Mouse (Mus musculus): Measurements from ENCODE around the gene BC005537. TPM values are rescaled to one million over a fixed set of nuclear protein-coding genes. Genes with fewer than 3 reads are reported as not detected.
"Not testable (repeated sequence)": the region's sequence is repeated elsewhere in the genome, so short reads cannot be mapped to it uniquely, and the experiment has no call there.

Gene BC005537
- polyA plus RNA-seq (2016; fragmentation: Nextera tagmentation; extraction: Ambion mirVana) = 16.5 and 20.8 TPM in 2 replicates

DNA sequence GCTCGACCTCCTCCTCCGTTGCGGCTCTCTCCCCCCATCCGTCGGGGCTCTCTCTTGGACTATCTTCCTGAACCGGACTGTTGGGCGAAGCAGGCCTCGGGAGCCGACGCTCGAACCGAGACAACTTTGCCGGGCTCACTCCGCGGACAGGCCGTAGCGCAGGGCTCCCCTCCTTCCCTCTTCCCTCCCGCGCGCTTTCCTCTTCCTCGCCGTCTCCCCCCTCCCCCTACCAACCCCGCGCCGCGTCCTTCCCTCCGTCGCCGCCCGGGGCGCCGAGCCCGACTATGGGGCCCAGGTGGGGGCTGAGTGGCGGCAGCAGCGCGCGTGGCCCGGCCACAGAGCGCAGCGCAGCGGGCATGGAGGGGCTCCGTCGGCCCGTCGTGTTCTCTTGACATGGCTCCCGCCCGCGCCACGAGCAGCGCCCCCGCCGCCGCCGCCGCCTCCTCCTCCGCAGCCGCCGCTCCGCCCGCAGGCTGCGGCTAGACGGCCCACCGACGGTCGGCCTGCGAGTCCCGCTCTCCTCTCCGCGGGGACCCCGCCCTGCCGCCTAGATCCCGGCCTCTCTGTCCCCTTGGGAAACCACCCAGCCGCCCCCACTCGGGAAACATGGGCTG is at the start of gene BC005537:
BC005537 (plus strand) TSS at position 350 of the 614 bp plus-strand sequence.
- H3K4me1 ChIP-seq = peaks cover 19% of the 10 kb centered on the region
- peak; percentile 68; the same call in 1 of the 2 replicates for ATAC-seq (ENCODE audit: low FRiP score)
- peak within 1 kb of the TSS; percentile 73 for H3K4me2 ChIP-seq (replicated peaks)
- 0 out of 2 replicates have a peak, but pooled peaks cover 11% of the 10 kb centered on the region for H3K36me3 ChIP-seq
- H3K9ac ChIP-seq = peak within 1 kb of the TSS; percentile 97
- no peaks in the 10 kb centered on the region for H3K27me3 ChIP-seq
- under 1% methylated on average over 53 of the region's 74 CpGs for WGBS
- H3K27ac ChIP-seq = peak within 1 kb of the TSS; percentile 97
- peak within 1 kb of the TSS; percentile 97 for H3K4me3 ChIP-seq
- no peaks in the 10 kb centered on the region for H3K9me3 ChIP-seq (replicated peaks)

DNA sequence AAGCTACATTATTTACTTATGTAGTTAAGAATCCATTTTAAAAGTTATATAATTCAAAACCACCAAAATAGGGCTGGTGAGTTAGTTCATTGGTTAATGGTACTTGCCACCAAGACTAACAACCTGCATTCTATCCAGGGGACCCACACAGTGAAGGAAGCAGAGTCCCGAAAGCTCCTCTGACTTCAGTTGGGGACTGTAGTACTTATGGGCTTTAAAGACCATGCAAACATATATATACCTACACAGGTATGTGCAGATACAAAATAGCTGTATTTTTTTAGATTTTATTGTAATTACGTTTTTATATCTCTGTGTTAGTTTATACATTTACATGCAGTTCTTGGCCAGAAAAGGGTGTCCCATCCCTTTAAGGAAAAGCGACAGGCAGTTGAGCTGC is 44.7 kb upstream of the BC005537 start:
- no peak overlapping the region for H3K4me3 ChIP-seq
- 0 out of 2 replicates have a peak, but pooled peaks cover 20% of the 10 kb centered on the region for H3K36me3 ChIP-seq
- no peaks in the 10 kb centered on the region for H3K27me3 ChIP-seq
- H3K9ac ChIP-seq = no peak overlapping the region
- H3K4me2 ChIP-seq (replicated peaks) = no peak overlapping the region
- WGBS = 95% methylated on average over 3 of the region's 3 CpGs
- no peaks in the 10 kb centered on the region for H3K9me3 ChIP-seq (replicated peaks)
- peaks cover 8% of the 10 kb centered on the region; the same call in 1 of the 2 replicates for H3K4me1 ChIP-seq
- ATAC-seq (ENCODE audit: low FRiP score) = no peak
- H3K27ac ChIP-seq = no peak overlapping the region

DNA sequence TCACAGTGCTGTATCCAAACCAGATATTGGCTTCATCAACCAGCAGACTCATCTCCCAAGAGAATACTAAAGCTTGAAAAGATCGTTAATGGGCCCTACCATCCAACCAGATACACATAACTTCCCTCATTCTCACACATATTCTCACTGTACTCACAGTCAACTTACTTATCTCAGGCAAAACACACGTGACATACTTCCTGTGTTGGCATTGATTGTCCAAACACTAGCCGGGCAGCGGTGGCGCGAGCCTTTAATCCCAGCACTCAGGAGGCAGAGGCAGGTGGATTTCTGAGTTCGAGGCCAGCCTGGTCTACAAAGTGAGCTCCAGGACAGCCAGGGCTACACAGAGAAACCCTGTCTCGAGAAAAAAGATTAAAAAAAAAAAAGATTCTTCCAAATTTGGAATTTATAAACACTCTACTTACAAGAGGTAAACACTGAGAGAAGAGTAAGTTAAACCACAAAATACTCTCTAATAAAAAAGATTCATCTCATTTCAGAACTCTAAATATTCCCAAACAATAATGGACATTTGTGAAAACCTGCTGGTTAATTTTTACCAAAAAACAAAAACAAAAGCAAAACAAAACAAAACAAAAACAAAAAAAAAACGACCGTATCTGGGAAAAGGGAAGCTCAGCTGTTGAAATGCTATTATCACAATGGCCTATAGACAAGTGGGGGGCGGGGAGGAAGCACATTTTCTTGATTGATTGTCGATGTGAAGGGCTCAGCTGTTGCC is 43.5 kb upstream of the BC005537 start:
- H3K36me3 ChIP-seq = 0 out of 2 replicates have a peak, but pooled peaks cover 20% of the 10 kb centered on the region
- H3K4me2 ChIP-seq (replicated peaks) = no peak overlapping the region
- no peak overlapping the region for H3K4me3 ChIP-seq
- no peaks in the 10 kb centered on the region for H3K9me3 ChIP-seq (replicated peaks)
- H3K9ac ChIP-seq = no peak overlapping the region
- no peak overlapping the region for H3K27ac ChIP-seq
- ATAC-seq (ENCODE audit: low FRiP score) = no peak
- peaks cover 10% of the 10 kb centered on the region for H3K4me1 ChIP-seq
- WGBS = 89% methylated on average over 12 of the region's 12 CpGs
- H3K27me3 ChIP-seq = no peaks in the 10 kb centered on the region

DNA sequence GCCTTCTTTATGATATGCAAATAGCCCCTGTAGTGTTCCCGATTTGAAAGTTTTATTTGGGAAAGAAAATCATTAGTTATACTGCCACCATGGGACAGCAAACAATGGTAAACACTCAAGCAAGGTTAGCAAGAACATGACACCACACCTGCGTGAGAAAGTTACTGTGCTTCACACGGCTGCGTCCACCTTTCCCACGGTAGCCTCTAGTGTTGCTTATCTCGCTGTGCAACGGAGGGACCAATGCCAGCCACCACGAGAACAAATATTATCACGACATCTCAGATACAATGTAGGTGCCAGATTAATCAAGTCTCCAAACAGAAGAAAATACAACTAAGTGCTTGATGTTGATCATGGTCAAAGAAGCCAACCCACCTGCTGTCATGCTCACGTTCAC is 42.0 kb upstream of the BC005537 start:
- H3K27me3 ChIP-seq = no peaks in the 10 kb centered on the region
- H3K36me3 ChIP-seq = 0 out of 2 replicates have a peak, but pooled peaks cover 16% of the 10 kb centered on the region
- no peak overlapping the region for H3K4me2 ChIP-seq (replicated peaks)
- H3K27ac ChIP-seq = no peak overlapping the region
- WGBS = 95% methylated on average over 10 of the region's 10 CpGs
- H3K4me1 ChIP-seq = peaks cover 10% of the 10 kb centered on the region
- no peak overlapping the region for H3K4me3 ChIP-seq
- H3K9ac ChIP-seq = no peak overlapping the region
- H3K9me3 ChIP-seq (replicated peaks) = no peaks in the 10 kb centered on the region
- ATAC-seq (ENCODE audit: low FRiP score) = no peak

DNA sequence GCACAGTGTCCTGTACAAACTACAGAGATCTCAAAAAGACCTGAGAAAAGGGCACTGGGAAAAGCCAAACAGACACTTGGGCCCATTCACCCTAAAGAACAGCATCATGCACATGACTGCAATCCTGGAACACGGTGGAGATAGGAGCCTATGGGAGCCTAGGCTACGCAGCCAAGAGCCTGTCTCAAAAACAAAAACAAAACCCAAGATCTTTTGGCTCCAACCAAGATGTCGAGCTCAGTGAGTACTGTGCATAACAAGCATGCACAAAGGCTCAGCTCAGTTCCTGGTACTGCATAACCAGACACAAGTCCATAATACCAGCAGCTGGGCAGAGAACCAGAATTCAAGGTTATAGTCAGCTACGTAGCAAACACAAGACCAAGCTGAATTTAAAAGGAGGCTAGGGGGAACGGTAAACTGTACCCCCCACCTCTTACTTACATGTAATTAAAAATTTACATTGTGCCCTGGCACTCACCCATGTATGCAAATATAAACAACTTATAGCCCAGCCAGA is 41.0 kb upstream of the BC005537 start:
- H3K4me2 ChIP-seq (replicated peaks) = peak overlapping the region; percentile 72
- 0 out of 2 replicates have a peak, but pooled peaks cover 9% of the 10 kb centered on the region for H3K36me3 ChIP-seq
- peak overlapping the region; percentile 69; the same call in 1 of the 2 replicates for H3K9ac ChIP-seq
- WGBS = 73% methylated on average over 5 of the region's 5 CpGs
- no peaks in the 10 kb centered on the region for H3K9me3 ChIP-seq (replicated peaks)
- no peak for ATAC-seq (ENCODE audit: low FRiP score)
- H3K4me1 ChIP-seq = peaks cover 10% of the 10 kb centered on the region
- peak overlapping the region; percentile 97 for H3K4me3 ChIP-seq
- no peaks in the 10 kb centered on the region for H3K27me3 ChIP-seq
- H3K27ac ChIP-seq = no peak overlapping the region

DNA sequence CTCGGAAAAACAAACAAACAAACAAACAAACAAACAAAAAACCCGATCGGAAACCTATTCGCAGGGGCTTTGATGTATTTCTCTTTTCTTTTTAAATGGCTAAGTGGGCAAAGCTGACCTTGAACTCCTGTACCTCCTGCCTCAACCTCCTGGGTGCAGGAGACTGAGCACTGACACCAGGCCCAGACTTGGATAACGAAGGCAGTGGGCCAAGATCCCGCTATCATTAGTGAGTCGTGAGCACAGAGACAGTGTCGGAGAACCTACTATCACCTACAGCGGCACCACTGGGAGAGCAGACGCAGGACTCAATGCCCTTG is 40.4 kb upstream of the BC005537 start:
- H3K4me1 ChIP-seq = peaks cover 10% of the 10 kb centered on the region
- H3K27me3 ChIP-seq = no peaks in the 10 kb centered on the region
- peak overlapping the region; percentile 97 for H3K4me3 ChIP-seq
- peak overlapping the region; percentile 72 for H3K4me2 ChIP-seq (replicated peaks)
- H3K9me3 ChIP-seq (replicated peaks) = no peaks in the 10 kb centered on the region
- 0 out of 2 replicates have a peak, but pooled peaks cover 6% of the 10 kb centered on the region for H3K36me3 ChIP-seq
- peak overlapping the region; percentile 69 for H3K9ac ChIP-seq
- WGBS = 7% methylated on average over 10 of the region's 10 CpGs
- H3K27ac ChIP-seq = peak overlapping the region; percentile 81; the same call in 1 of the 2 replicates
- no peak for ATAC-seq (ENCODE audit: low FRiP score)

DNA sequence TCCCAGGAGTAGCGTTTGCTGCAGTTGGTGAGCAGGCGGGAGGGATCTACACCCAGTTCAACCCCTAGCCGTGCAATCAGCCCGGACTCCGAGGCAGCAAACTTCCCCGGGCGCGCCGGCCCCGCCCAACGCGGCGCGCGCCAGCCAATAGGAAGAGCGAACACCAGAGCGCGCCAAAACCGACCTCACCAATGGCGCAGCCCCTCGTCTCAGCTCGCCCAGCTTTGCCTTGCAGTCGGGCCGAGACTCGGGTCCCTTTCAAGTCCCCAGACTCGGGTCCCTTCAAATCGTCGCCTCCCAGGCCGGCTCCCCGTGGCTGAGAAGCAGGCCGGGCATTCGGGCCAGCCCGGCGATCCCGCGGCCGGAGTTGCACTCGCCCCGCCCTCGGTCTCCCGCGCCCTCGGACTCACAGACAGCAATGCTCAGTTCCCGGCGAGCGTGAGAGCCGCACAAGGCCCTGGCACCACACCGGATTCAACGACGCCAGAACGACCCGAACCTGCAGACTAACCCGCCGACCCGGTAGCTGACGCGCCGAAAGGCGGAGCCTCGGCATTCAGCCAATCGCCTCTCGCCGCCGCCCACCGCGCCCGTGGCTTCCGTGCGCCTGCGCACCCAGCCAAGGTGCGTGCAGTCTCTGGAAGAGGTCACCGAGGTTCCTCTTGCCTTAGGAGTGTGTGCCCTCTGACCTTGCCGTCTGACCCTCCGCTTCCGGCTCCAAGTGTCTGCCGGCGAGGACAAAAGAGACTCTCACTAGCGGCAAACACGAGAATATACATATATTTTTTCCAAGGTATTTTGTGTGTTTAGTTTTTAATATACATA is 39.8 kb upstream of the BC005537 start, which contains the start of gene Gmnn:
Gmnn (minus strand) TSS at position 521 of the 825 bp plus-strand sequence.
- peak within 1 kb of the TSS; percentile 72 for H3K4me2 ChIP-seq (replicated peaks)
- H3K27ac ChIP-seq = peak within 1 kb of the TSS; percentile 81
- H3K4me3 ChIP-seq = peak within 1 kb of the TSS; percentile 97
- peak within 1 kb of the TSS; percentile 69 for H3K9ac ChIP-seq
- under 1% methylated on average over 79 of the region's 79 CpGs for WGBS
- ATAC-seq (ENCODE audit: low FRiP score) = peak; percentile 99
- no peaks in the 10 kb centered on the region for H3K27me3 ChIP-seq
- H3K9me3 ChIP-seq (replicated peaks) = no peaks in the 10 kb centered on the region
- peaks cover 10% of the 10 kb centered on the region for H3K4me1 ChIP-seq
- 0 out of 2 replicates have a peak, but pooled peaks cover 6% of the 10 kb centered on the region for H3K36me3 ChIP-seq

DNA sequence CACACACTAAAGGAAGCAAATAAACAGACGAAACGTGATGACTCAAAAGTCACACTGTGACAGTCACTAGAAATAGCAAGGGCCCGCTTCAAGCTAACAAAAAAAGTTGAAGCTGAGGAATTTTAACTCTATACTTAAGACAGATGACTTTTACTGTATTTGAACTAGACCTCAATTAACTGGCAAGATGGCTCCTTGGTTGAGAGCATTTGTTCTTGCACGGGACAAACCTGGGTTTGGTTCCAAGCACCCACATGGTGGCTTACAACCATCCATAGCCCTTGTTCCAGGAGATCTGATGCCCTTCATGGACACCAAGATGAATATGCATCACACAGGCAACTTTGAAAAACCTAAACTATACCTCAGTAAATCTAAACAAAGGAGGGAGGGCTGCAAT is 39.2 kb upstream of the BC005537 start:
- Histone ChIP-seq H3K4me3 (peak overlapping the region; percentile 97), H3K27me3 (no peaks in the 10 kb centered on the region), H3K4me1 (peaks cover 10% of the 10 kb centered on the region), H3K36me3 (0 out of 2 replicates have a peak, but pooled peaks cover 6% of the 10 kb centered on the region), H3K4me2 (replicated peaks) (peak overlapping the region; percentile 72), H3K27ac (no peak overlapping the region), H3K9me3 (replicated peaks) (no peaks in the 10 kb centered on the region), H3K9ac (no peak overlapping the region)
- 35% methylated on average over 4 of the region's 4 CpGs for WGBS
- no peak for ATAC-seq (ENCODE audit: low FRiP score)

DNA sequence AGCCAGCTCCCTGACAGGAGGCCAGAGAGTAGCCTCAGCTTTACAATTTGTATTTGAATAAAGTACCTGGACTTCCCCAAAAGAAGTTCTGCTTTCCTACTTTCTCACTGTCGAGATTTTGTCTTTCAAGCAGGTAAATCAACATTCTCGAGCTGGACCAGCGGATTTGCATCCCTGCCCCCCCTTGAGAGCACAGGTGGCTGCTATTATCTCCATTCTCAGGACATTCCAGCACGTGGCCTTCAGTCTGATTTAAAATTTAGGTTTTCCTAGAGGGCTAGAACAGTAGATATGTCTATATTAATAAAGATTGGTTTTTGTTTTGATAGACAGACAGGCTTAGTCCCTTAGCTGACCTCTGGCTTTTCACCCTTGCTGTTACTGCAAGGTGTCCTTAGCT is 33.6 kb upstream of the BC005537 start:
- H3K9ac ChIP-seq; H3K9me3 ChIP-seq (replicated peaks); H3K4me2 ChIP-seq (replicated peaks); H3K4me1 ChIP-seq; H3K4me3 ChIP-seq; H3K27ac ChIP-seq; ATAC-seq (ENCODE audit: low FRiP score); H3K27me3 ChIP-seq; H3K36me3 ChIP-seq: not testable (repeated sequence)
- 70% methylated on average over 4 of the region's 4 CpGs for WGBS

DNA sequence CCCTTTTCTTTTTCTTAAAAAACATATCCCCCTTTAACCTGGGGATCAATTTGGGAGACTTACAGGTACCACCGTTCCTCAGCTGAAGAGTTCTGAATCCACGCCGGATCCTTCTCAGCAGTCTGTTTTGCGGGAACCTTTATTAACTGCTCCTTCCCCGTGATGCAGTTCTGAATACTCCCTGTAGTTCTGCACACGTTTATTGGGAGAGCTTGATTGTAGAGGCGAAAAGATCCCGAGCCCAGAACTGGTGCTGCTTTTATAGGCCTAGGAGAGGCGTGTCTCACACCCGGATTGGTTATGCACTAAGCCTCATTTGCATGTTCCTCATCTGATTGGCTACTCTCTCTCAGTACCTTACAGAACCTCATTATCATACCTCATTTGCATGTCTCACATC is 30.0 kb upstream of the BC005537 start:
- H3K9me3 ChIP-seq (replicated peaks); H3K9ac ChIP-seq; ATAC-seq (ENCODE audit: low FRiP score); H3K36me3 ChIP-seq; H3K27me3 ChIP-seq; H3K4me1 ChIP-seq; H3K4me2 ChIP-seq (replicated peaks); H3K4me3 ChIP-seq; H3K27ac ChIP-seq: not testable (repeated sequence)
- 93% methylated on average over 10 of the region's 10 CpGs for WGBS

DNA sequence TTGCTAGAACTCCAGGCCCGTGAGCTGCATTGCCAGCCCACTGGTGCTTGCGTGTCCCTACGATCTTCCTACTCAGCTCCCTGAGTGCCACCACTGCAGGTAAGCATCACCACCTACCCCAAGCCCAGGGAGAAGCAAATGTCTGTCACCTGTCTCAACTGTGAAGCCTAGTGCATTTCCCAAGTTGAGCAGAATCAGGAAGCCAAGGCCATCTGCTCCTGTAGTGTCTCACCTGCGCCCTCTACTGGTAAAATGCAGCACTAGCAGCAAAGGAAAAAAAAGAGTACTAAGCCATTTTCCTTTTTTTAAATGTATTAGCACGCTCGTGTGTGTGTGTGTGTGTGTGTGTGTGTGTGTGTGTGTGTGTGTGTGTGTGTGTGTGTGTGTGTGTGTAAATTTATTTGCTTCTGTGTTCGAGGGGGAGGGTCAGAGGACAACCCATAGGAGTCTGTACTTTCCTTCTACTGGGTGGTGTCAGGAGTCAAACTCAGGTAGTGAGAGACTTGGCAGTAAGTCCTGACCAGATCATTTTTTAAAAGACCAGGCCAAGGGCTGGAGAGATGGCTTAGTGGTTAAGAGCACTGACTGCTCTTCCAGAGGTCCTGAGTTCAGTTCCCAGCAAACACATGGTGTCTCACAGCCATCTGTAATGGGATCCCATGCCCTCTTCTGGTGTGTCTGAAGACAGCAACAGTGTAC is 25.2 kb upstream of the BC005537 start:
- WGBS = 46% methylated on average over 7 of the region's 7 CpGs
- no peaks in the 10 kb centered on the region for H3K27me3 ChIP-seq
- no peaks in the 10 kb centered on the region for H3K36me3 ChIP-seq
- H3K4me1 ChIP-seq = no peaks in the 10 kb centered on the region
- no peak overlapping the region for H3K27ac ChIP-seq
- no peak overlapping the region for H3K9ac ChIP-seq
- no peak overlapping the region for H3K4me3 ChIP-seq
- ATAC-seq (ENCODE audit: low FRiP score) = no peak
- H3K4me2 ChIP-seq (replicated peaks) = no peak overlapping the region
- H3K9me3 ChIP-seq (replicated peaks) = no peaks in the 10 kb centered on the region
